Mouse (Mus musculus) forebrain, postnatal 0 days (tissue): ENCODE measurements around the gene Cpsf7. TPM values are rescaled to one million over a fixed set of nuclear protein-coding genes. Genes with fewer than 3 reads are reported as not detected.

Source experiments
- ATAC-seq: fragments of 200-750 bp; cut with Nextera tagmentation; 2 replicates; pipeline ENCODE4 v1.8.0; 2017; ENCODE audit warnings: mild to moderate bottlenecking, moderate library complexity
- DNase-seq: peaks from one replicate; pipeline ENCODE4 v3.0.0-alpha.2; 2015
- H3K27ac ChIP-seq: fragments of 300-500 bp; sonication (generic); 2 replicates; pipeline ENCODE4 v1.5.1; 2014; ENCODE audit warnings: low read depth, mild to moderate bottlenecking, antibody characterized with exemption, low read length, moderate library complexity, mixed read lengths
- H3K27me3 ChIP-seq: fragments of 300-500 bp; sonication (generic); 2 replicates; pipeline ENCODE4 v1.6.1; 2014; ENCODE audit warnings: mild to moderate bottlenecking, low read length, mixed read lengths; ENCODE audit not compliant: insufficient read depth
- H3K36me3 ChIP-seq: fragments of 300-500 bp; sonication (generic); 2 replicates; pipeline ENCODE4 v1.6.1; 2014; ENCODE audit warnings: mild to moderate bottlenecking, moderate library complexity; ENCODE audit not compliant: insufficient read depth
- H3K4me1 ChIP-seq: fragments of 300-500 bp; sonication (generic); 2 replicates; pipeline ENCODE4 v1.6.1; 2014; ENCODE audit warnings: antibody characterized with exemption; ENCODE audit not compliant: insufficient read depth
- H3K4me2 ChIP-seq: fragments of 300-500 bp; sonication (generic); 2 replicates; pipeline ENCODE4 v1.6.1; 2014; ENCODE audit warnings: low read depth, mild to moderate bottlenecking, moderate library complexity
- H3K4me3 ChIP-seq: fragments of 300-500 bp; sonication (generic); 2 replicates; pipeline ENCODE4 v1.5.1; 2014; ENCODE audit warnings: low read depth, low read length, mixed read lengths
- H3K9ac ChIP-seq: fragments of 300-500 bp; sonication (generic); 2 replicates; pipeline ENCODE4 v1.6.1; 2014; ENCODE audit warnings: mild to moderate bottlenecking
- H3K9me3 ChIP-seq: fragments of 300-500 bp; sonication (generic); 2 replicates; pipeline ENCODE4 v1.6.1; 2016; ENCODE audit warnings: low read length
- CTCF ChIP-seq: sonication (generic); IDR thresholded peaks from 2 replicates; pipeline ENCODE4 v1.5.1; 2016; ENCODE audit warnings: antibody characterized with exemption, control low read depth, low read depth
- WGBS: fragments of 180-500 bp; shearing (Covaris S2); extraction: QIAGEN DNeasy Blood & Tissue Kit; methylation state at CpG from one replicate; pipeline ENCODE4 v1.1.7; 2014; 5-methylcytosine and 5-hydroxymethylcytosine counted together
- polyA plus RNA-seq: library from polyadenylated mRNA; unstranded; fragments of >200 nt; fragmentation: Nextera tagmentation; extraction: Ambion mirVana; gene quantifications from 2 replicates; pipeline ENCODE4 v1.2.1, GENCODE M21; 2015
- total RNA-seq: library from RNA; depleted of rRNA; stranded (reverse); fragments of >200 nt; gene quantifications from 2 replicates; pipeline ENCODE4 v1.2.3, GENCODE M21; 2014

Gene Cpsf7
- total and polyA plus RNA-seq, 2 experiments from 2014 or later: 41.9 to 74.9 TPM

DNA sequence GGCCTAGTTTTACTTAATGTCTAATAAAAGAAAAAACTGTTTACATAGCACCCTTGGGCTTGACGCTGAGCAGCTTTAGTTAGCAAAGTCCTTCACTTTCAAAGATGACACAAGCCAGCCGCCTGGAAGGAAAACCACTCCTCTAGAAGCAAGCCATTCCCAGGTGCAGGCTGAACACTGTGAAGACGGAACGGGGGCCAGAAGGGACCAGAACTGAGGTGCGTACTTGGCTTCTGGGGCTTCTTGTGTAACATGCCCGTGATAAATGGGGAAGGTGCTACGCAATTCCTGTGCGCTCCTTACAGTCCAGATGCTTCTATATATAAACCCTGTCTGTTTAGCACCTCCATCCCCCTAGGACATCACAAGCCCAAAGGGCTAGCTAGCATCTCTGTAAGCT is 24.5 kb upstream of the Cpsf7 start:
- no peaks in the 10 kb centered on the region for H3K27me3 ChIP-seq
- no peaks in the 10 kb centered on the region for H3K4me1 ChIP-seq
- ATAC-seq (no peak), DNase-seq (no peak)
- no peak overlapping the region for H3K27ac ChIP-seq
- H3K9me3 ChIP-seq: no peaks in the 10 kb centered on the region
- no peak overlapping the region for H3K4me3 ChIP-seq
- H3K36me3 ChIP-seq: peaks cover 36% of the 10 kb centered on the region
- WGBS: 96% methylated on average over 8 of the region's 8 CpGs
- H3K4me2 ChIP-seq: no peak overlapping the region
- no peak overlapping the region for H3K9ac ChIP-seq
- no peak for TF ChIP-seq CTCF

DNA sequence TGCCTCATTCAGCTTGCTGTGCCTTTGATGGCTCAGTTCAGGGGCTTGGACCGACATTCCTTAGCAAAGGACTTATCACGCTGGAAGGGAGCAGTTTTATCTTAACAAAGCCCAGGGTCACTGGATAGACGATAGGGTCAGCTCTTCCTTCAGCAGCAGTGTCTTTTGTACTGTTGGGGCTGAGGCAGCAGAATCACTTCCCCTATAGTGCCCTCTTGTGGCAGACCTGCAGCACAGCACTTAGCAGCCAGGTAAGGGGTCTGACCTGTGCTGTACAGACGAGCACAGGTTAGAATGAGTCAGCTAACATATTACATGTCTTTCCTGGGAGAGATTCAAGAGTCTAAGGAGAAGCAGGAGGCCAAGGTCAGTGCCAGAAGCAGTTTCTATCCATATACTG is 22.5 kb upstream of the Cpsf7 start:
- no peaks in the 10 kb centered on the region for H3K9me3 ChIP-seq
- no peaks in the 10 kb centered on the region for H3K4me1 ChIP-seq
- H3K36me3 ChIP-seq: peaks cover 44% of the 10 kb centered on the region
- peak; percentile 85 for ATAC-seq
- WGBS: 5% methylated on average over 4 of the region's 4 CpGs
- no peak overlapping the region for H3K27ac ChIP-seq
- no peaks in the 10 kb centered on the region for H3K27me3 ChIP-seq
- no peak overlapping the region for H3K4me2 ChIP-seq
- no peak overlapping the region for H3K4me3 ChIP-seq
- H3K9ac ChIP-seq: no peak overlapping the region
- peak; percentile 58 for DNase-seq
- peak; percentile 92 for TF ChIP-seq CTCF

DNA sequence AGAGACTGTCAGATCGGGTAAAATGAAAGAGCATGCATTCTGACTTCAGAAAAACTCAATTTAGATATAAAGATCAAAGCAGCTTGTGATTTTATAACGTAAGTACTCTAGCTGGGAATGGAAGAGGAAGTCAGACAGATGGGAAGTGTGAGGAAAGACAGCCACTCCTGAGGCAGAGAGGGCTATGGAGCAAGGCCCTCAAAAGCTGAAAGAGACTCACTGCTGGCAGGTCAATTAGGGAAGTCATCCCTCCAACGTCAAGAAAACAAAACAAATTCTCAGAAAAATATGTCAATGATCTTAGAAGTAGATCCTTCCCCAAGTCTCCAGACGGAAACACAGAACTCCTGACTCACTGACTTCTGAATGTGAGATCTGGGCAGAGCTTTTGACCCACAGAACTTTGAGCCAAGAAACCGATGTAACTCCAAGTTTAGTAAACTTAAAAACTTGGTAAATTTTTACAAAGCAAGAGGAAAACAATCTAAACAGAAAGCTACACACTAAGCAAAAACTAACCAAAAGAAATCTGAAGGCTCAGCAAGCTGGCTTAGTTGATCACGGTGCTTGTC is 14.2 kb upstream of the Cpsf7 start:
- ATAC-seq: no peak
- 82% methylated on average over 6 of the region's 6 CpGs for WGBS

DNA sequence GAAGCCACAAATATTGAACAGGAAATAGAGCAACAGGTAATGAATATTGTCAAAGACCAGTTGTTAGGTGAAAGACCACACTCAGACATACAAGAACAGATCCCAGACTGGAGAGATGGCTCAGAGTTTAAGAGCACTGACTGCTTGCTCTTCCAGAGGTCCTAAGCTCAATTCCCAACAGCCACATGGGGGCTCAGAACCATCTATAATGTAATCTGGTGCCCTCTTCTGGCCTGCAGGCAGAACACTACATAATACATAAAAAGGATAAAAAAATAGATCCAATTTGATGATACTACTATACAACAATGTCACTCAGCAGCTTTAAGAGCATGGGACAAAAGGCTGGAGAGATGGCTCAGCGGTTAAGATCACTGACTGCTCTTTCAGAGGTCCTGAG is 4.7 kb upstream of the Cpsf7 start:
- H3K36me3 ChIP-seq: peaks cover 15% of the 10 kb centered on the region
- TF ChIP-seq CTCF: peak; percentile 70
- no peak overlapping the region for H3K4me2 ChIP-seq
- no peaks in the 10 kb centered on the region for H3K9me3 ChIP-seq
- no peak overlapping the region for H3K27ac ChIP-seq
- peak; percentile 41 for DNase-seq
- no peaks in the 10 kb centered on the region for H3K27me3 ChIP-seq
- H3K9ac ChIP-seq: no peak overlapping the region
- WGBS: 45% methylated on average over 1 of the region's 1 CpGs
- H3K4me3 ChIP-seq: no peak overlapping the region
- H3K4me1 ChIP-seq: no peaks in the 10 kb centered on the region; the same call in 1 of the 2 replicates
- ATAC-seq: no peak

More for the DNA sequence above, 14.2 kb upstream of the Cpsf7 start:
- H3K4me2 ChIP-seq: no peak overlapping the region
- TF ChIP-seq CTCF: no peak
- no peaks in the 10 kb centered on the region for H3K4me1 ChIP-seq
- no peaks in the 10 kb centered on the region for H3K27me3 ChIP-seq
- no peaks in the 10 kb centered on the region for H3K9me3 ChIP-seq
- no peak for DNase-seq
- no peak overlapping the region for H3K27ac ChIP-seq
- H3K36me3 ChIP-seq: peaks cover 33% of the 10 kb centered on the region
- H3K4me3 ChIP-seq: no peak overlapping the region
- H3K9ac ChIP-seq: no peak overlapping the region

DNA sequence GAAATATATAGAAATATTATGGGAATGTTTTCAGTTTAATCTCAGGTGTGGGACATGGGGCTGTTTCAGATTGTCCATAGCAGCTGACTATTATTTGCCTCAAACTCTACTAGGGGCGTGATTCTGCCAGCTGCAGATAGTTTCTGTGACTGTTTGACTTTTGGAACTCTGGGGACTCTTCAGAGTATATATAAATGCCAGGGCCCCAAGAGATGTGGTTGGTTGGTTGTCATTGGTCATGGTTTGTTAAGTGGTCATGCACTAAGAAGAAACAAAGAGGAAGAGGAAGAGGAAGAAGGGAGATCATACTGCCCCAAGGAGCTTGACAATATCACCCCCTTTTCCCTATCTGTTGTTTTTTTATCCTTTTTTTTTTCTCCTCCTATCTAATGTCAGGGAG is 3.1 kb upstream of the Cpsf7 start:
- Histone ChIP-seq H3K9me3 (no peaks in the 10 kb centered on the region), H3K36me3 (peaks cover 3% of the 10 kb centered on the region; the same call in 1 of the 2 replicates), H3K27me3 (no peaks in the 10 kb centered on the region), H3K27ac (no peak overlapping the region), H3K4me1 (peaks cover 5% of the 10 kb centered on the region), H3K9ac (no peak overlapping the region), H3K4me2 (no peak overlapping the region), H3K4me3 (no peak overlapping the region)
- 86% methylated on average over 1 of the region's 1 CpGs for WGBS
- DNase-seq (no peak), ATAC-seq (no peak)
- no peak for TF ChIP-seq CTCF

DNA sequence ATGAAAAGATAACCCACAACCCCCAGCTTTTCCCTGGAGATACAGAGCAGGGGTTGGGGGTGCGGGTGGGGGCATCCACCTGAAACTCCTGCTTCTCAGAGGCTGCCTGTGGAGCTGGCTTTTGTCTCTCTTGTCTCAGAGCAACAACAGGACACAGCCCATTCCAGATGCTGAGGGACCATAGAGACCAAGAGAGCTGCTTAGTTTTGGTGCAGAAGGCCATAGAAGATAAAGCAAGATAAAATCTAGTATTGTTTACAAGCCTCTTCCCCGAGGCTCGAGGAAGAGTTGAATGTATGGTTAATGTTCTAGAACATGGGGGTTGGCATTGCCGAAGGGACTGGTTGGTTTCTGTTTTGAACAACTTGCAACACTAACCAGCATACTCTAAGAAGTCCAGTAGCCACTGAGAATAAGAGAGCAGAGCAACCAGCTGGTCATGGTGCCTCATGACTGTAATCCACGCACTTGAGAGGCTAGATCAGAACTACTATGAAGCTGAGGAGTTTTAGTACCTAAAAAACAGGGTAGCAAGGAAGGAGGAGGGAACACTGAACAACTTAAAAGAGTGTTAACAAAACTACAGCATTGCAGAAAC is 1.5 kb upstream of the Cpsf7 start:
- Histone ChIP-seq H3K4me3 (no peak overlapping the region), H3K4me2 (peak overlapping the region; percentile 76; the same call in 1 of the 2 replicates), H3K27ac (no peak overlapping the region), H3K27me3 (no peaks in the 10 kb centered on the region), H3K9ac (no peak overlapping the region), H3K9me3 (no peaks in the 10 kb centered on the region), H3K36me3 (0 out of 2 replicates have a peak, but pooled peaks cover 4% of the 10 kb centered on the region), H3K4me1 (peaks cover 5% of the 10 kb centered on the region)
- WGBS: 88% methylated on average over 5 of the region's 5 CpGs
- no peak for TF ChIP-seq CTCF
- no peak for ATAC-seq
- DNase-seq: no peak

DNA sequence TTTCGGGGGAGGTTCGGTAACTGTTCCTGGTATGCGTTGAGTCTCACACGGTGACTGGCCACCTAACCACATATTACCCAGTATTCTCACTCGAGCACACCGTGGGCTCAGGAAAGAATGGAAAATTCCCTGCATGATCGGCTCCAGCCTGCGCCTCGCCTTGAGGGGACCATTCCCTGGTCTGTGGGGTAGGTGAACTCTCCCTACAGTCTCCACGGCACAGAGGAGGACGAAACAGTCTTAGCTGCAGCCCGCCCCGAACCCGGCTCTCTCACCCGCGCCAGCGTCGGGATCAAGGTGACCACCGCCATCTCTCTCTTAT is 321 bp upstream of the Cpsf7 start:
- DNase-seq (no peak), ATAC-seq (no peak)
- H3K4me2 ChIP-seq: peak overlapping the region; percentile 76
- peak overlapping the region; percentile 96 for H3K27ac ChIP-seq
- H3K9me3 ChIP-seq: no peaks in the 10 kb centered on the region
- WGBS: 1% methylated on average over 19 of the region's 19 CpGs
- 0 out of 2 replicates have a peak, but pooled peaks cover 4% of the 10 kb centered on the region for H3K36me3 ChIP-seq
- no peaks in the 10 kb centered on the region for H3K27me3 ChIP-seq
- H3K4me1 ChIP-seq: peaks cover 5% of the 10 kb centered on the region
- H3K9ac ChIP-seq: peak overlapping the region; percentile 91
- no peak for TF ChIP-seq CTCF
- peak overlapping the region; percentile 99 for H3K4me3 ChIP-seq
